Mouse (Mus musculus): ENCODE measurements at regions not wholly inside any gene's neighbourhood (a gene's known extent, or its start where the extent isn't known, plus 50 kb on each side); places are given as distances from the start of the nearest gene placed in this dataset.
A peak's percentile ranks its signal among the peaks of the same experiment; 100 is the strongest.

- no peak for DNase-seq (ENCODE audit: low read depth in 1 of 2, low spot score in 2 of 2)
Measured at GRCm38 (mm10) chr15:36919209-36919608, 88.4 kb downstream of the Zfp706 start.

GRCm38 (mm10) chr15:36916998-36917397 lies 90.6 kb downstream of the Zfp706 start:
- DNase-seq (ENCODE audit: low read depth in 1 of 2, low spot score in 2 of 2): no peak

- no peak for DNase-seq (ENCODE audit: low read depth in 1 of 2, low spot score in 2 of 2)
Measured at GRCm38 (mm10) chr15:36914239-36915100, 93.1 kb downstream of the Zfp706 start.

- no peak for DNase-seq (ENCODE audit: low read depth in 1 of 2, low spot score in 2 of 2)
Measured at GRCm38 (mm10) chr15:36913308-36913707, 94.3 kb downstream of the Zfp706 start.

- DNase-seq (ENCODE audit: low read depth in 1 of 2, low spot score in 2 of 2): no peak
Measured at GRCm38 (mm10) chr15:36910272-36910671, 97.3 kb downstream of the Zfp706 start.

- DNase-seq (ENCODE audit: low read depth in 1 of 2, low spot score in 2 of 2): no peak
Measured at GRCm38 (mm10) chr15:36909494-36909893, 98.1 kb downstream of the Zfp706 start.

- no peak for DNase-seq (ENCODE audit: low read depth in 1 of 2, low spot score in 2 of 2)
Measured at GRCm38 (mm10) chr15:36906789-36907188, 100.8 kb downstream of the Zfp706 start.

- no peak for DNase-seq (ENCODE audit: low read depth in 1 of 2, low spot score in 2 of 2)
Measured at GRCm38 (mm10) chr15:36906052-36906451, 101.5 kb downstream of the Zfp706 start.

- DNase-seq (ENCODE audit: low read depth in 1 of 2, low spot score in 2 of 2): no peak
Measured at GRCm38 (mm10) chr15:36903922-36904321, 103.7 kb downstream of the Zfp706 start.

- DNase-seq (ENCODE audit: low read depth in 1 of 2, low spot score in 2 of 2): no peak
Measured at GRCm38 (mm10) chr15:36903309-36903708, 104.3 kb downstream of the Zfp706 start.

GRCm38 (mm10) chr15:36901830-36902285 lies 105.7 kb downstream of the Zfp706 start:
- DNase-seq (ENCODE audit: low read depth in 1 of 2, low spot score in 2 of 2): peak in 1 of 2 experiments; percentile 18

- DNase-seq (ENCODE audit: low read depth in 1 of 2, low spot score in 2 of 2): no peak
Measured at GRCm38 (mm10) chr15:36901350-36901749, 106.2 kb downstream of the Zfp706 start.

- no peak for DNase-seq (ENCODE audit: low read depth in 1 of 2, low spot score in 2 of 2)
Measured at GRCm38 (mm10) chr15:36900940-36901339, 106.6 kb downstream of the Zfp706 start.

GRCm38 (mm10) chr15:36899882-36900281 lies 107.7 kb downstream of the Zfp706 start:
- no peak for DNase-seq (ENCODE audit: low read depth in 1 of 2, low spot score in 2 of 2)

GRCm38 (mm10) chr15:36898857-36899523 lies 108.6 kb downstream of the Zfp706 start:
- no peak for DNase-seq (ENCODE audit: low read depth in 1 of 2, low spot score in 2 of 2)

- DNase-seq (ENCODE audit: low read depth in 1 of 2, low spot score in 2 of 2): no peak
Measured at GRCm38 (mm10) chr15:36898326-36898725, 109.2 kb downstream of the Zfp706 start.

- no peak for DNase-seq (ENCODE audit: low read depth in 1 of 2, low spot score in 2 of 2)
Measured at GRCm38 (mm10) chr15:36896265-36896664, 111.3 kb downstream of the Zfp706 start.

GRCm38 (mm10) chr15:36895031-36895430 lies 112.5 kb downstream of the Zfp706 start:
- DNase-seq (ENCODE audit: low read depth in 1 of 2, low spot score in 2 of 2): no peak

GRCm38 (mm10) chr15:36893407-36893969 lies 114.1 kb downstream of the Zfp706 start:
- DNase-seq (ENCODE audit: low read depth in 1 of 2, low spot score in 2 of 2): no peak

- no peak for DNase-seq (ENCODE audit: low read depth in 1 of 2, low spot score in 2 of 2)
Measured at GRCm38 (mm10) chr15:36892576-36893205, 114.9 kb downstream of the Zfp706 start.

- DNase-seq (ENCODE audit: low read depth in 1 of 2, low spot score in 2 of 2): no peak
Measured at GRCm38 (mm10) chr15:36891851-36892250, 115.7 kb downstream of the Zfp706 start.

Data from monocyte, adult 2 months (primary cell).